Mouse (Mus musculus): ENCODE measurements at regions not wholly inside any gene's neighbourhood (a gene's known extent, or its start where the extent isn't known, plus 50 kb on each side); places are given as distances from the start of the nearest gene placed in this dataset.

GRCm38 (mm10) chr4:88939397-88939796, 59.4 kb upstream of the Ifne start:
- WGBS (ENCODE audit: insufficient replicate concordance) = 62% methylated on average over 4 of the region's 4 CpGs
- Histone ChIP-seq H3K27me3 (peaks cover 17% of the 10 kb centered on the region), H3K4me1 (replicated peaks) (peaks cover 18% of the 10 kb centered on the region), H3K27ac (no peak overlapping the region), H3K4me2 (no peak overlapping the region), H3K9ac (no peak overlapping the region), H3K9me3 (replicated peaks) (no peaks in the 10 kb centered on the region), H3K36me3 (no peaks in the 10 kb centered on the region), H3K4me3 (replicated peaks) (no peak overlapping the region)
- DNase-seq (no peak), ATAC-seq (ENCODE audit: low read depth) (no peak)

GRCm38 (mm10) chr4:88938712-88939032, 58.7 kb upstream of the Ifne start:
- WGBS (ENCODE audit: insufficient replicate concordance) = 19% methylated on average over 11 of the region's 11 CpGs
- peaks cover 18% of the 10 kb centered on the region for H3K4me1 ChIP-seq (replicated peaks)
- no peak for DNase-seq
- no peak for ATAC-seq (ENCODE audit: low read depth)
- H3K36me3 ChIP-seq = no peaks in the 10 kb centered on the region
- peak overlapping the region; percentile 77 for H3K9ac ChIP-seq
- peak overlapping the region; percentile 75 for H3K4me3 ChIP-seq (replicated peaks)
- peaks cover 17% of the 10 kb centered on the region for H3K27me3 ChIP-seq
- H3K9me3 ChIP-seq (replicated peaks) = no peaks in the 10 kb centered on the region
- H3K4me2 ChIP-seq = peak overlapping the region; percentile 94
- H3K27ac ChIP-seq = no peak overlapping the region

DNA sequence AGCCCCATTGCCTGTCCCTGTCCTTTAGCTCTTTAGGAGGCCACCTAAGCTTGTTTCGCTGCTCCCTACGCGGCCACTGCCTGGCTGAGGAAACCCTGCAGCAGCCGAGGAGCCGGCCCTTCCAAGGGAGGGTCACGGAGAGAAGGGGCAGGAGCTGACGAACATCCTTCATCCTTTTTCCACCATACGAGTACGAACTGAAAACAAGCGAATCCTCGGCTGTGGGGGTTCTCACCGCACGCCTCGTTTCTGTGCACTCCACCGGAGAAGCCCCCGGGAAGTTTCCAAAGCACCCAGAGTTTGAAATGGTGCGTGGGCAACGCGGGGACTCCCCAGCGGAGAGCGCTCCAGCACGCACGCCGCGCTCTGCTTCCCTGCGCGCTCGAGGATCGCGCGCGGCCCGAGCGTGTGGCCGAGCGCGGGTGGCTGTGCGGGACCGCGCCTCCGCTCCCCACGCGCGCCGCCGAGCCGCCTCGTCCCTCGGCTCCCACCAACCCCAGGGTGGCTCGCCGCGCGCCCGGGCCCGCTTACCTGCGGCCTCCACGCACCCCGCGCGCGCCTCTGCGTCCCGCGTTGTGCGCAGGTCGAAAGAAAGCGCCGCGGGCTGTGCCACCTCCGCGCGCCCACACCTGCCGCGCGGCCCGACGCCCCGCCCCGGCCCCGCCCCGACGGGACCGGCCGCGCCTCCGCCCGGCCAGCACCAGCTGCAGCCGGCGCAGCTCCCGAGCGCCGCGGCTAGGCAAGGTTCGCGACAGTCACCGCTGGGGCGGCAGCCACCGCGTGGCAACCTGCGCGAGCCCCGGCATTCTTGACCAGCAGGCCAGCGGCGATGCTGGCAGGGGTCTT, 58.1 kb upstream of the Ifne start:
- under 1% methylated on average over 104 of the region's 104 CpGs for WGBS (ENCODE audit: insufficient replicate concordance)
- ATAC-seq (ENCODE audit: low read depth) = peak; percentile 98
- H3K4me1 ChIP-seq (replicated peaks) = peaks cover 18% of the 10 kb centered on the region
- DNase-seq = peak; percentile 55
- peak overlapping the region; percentile 94 for H3K4me2 ChIP-seq
- H3K4me3 ChIP-seq (replicated peaks) = peak overlapping the region; percentile 75
- H3K27me3 ChIP-seq = peaks cover 17% of the 10 kb centered on the region
- no peaks in the 10 kb centered on the region for H3K9me3 ChIP-seq (replicated peaks)
- peak overlapping the region; percentile 18 for H3K27ac ChIP-seq
- peak overlapping the region; percentile 77 for H3K9ac ChIP-seq
- no peaks in the 10 kb centered on the region for H3K36me3 ChIP-seq

GRCm38 (mm10) chr4:88936976-88937375, 57.0 kb upstream of the Ifne start:
- H3K27me3 ChIP-seq = peaks cover 17% of the 10 kb centered on the region
- no peaks in the 10 kb centered on the region for H3K9me3 ChIP-seq (replicated peaks)
- H3K36me3 ChIP-seq = no peaks in the 10 kb centered on the region
- H3K4me2 ChIP-seq = peak overlapping the region; percentile 94
- H3K27ac ChIP-seq = no peak overlapping the region
- ATAC-seq (ENCODE audit: low read depth) (no peak), DNase-seq (no peak)
- H3K4me1 ChIP-seq (replicated peaks) = peaks cover 18% of the 10 kb centered on the region
- H3K9ac ChIP-seq = no peak overlapping the region
- peak overlapping the region; percentile 75; the same call in 1 of the 2 replicates for H3K4me3 ChIP-seq (replicated peaks)
- 56% methylated on average over 6 of the region's 6 CpGs for WGBS (ENCODE audit: insufficient replicate concordance)

DNA sequence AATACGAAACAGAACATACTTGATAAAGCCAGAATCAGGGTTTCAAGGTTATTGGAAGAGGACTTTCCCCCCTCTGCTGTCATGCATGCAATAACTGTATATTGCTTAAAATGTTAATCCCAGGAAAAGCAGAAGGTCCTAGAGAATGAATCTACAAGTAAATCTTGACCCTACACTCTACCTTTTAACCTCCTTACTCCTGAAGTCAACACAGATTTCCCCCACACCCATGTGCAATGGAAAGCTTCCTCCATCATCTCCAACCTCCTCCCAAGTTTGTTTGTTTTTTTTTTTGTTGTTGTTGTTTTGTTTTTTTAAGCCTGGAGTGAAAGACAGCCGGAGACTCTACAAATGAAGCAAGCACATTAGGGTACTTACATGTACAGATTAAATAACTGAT, 55.9 kb upstream of the Ifne start:
- H3K4me2 ChIP-seq = no peak overlapping the region

DNA sequence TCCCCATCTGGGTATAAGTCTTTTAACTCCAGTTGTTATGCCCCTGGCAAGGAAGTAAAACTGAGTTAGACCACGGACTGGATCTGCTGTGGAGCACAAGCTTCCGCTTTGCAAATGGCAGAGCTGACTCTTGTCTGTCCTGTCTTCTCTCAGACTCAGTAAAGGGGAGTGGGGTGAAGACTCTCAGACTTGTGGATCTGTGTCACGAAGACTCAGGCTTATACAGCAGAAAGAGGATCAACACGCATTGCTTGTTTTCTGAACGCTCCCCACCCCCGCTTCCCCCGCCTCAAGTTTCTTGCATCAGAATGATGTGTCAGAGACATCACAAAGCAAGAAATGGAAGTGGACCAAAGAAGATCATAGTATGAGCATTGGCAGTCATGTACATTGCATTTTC, 55.3 kb upstream of the Ifne start:
- DNase-seq (no peak), ATAC-seq (ENCODE audit: low read depth) (no peak)
- Histone ChIP-seq H3K4me3 (replicated peaks) (no peak overlapping the region), H3K9ac (no peak overlapping the region), H3K27me3 (peaks cover 17% of the 10 kb centered on the region), H3K4me1 (replicated peaks) (peaks cover 18% of the 10 kb centered on the region), H3K4me2 (no peak overlapping the region), H3K36me3 (no peaks in the 10 kb centered on the region), H3K9me3 (replicated peaks) (no peaks in the 10 kb centered on the region), H3K27ac (no peak overlapping the region)
- 39% methylated on average over 7 of the region's 7 CpGs for WGBS (ENCODE audit: insufficient replicate concordance)

More for the DNA sequence above, 55.9 kb upstream of the Ifne start:
- H3K9me3 ChIP-seq (replicated peaks) = no peaks in the 10 kb centered on the region
- peaks cover 18% of the 10 kb centered on the region for H3K4me1 ChIP-seq (replicated peaks)
- no peak for DNase-seq
- ATAC-seq (ENCODE audit: low read depth) = no peak
- no peak overlapping the region for H3K4me3 ChIP-seq (replicated peaks)
- no peak overlapping the region for H3K27ac ChIP-seq
- no peaks in the 10 kb centered on the region for H3K36me3 ChIP-seq
- no peak overlapping the region for H3K9ac ChIP-seq
- peaks cover 17% of the 10 kb centered on the region for H3K27me3 ChIP-seq
- 68% methylated on average over 2 of the region's 2 CpGs for WGBS (ENCODE audit: insufficient replicate concordance)

DNA sequence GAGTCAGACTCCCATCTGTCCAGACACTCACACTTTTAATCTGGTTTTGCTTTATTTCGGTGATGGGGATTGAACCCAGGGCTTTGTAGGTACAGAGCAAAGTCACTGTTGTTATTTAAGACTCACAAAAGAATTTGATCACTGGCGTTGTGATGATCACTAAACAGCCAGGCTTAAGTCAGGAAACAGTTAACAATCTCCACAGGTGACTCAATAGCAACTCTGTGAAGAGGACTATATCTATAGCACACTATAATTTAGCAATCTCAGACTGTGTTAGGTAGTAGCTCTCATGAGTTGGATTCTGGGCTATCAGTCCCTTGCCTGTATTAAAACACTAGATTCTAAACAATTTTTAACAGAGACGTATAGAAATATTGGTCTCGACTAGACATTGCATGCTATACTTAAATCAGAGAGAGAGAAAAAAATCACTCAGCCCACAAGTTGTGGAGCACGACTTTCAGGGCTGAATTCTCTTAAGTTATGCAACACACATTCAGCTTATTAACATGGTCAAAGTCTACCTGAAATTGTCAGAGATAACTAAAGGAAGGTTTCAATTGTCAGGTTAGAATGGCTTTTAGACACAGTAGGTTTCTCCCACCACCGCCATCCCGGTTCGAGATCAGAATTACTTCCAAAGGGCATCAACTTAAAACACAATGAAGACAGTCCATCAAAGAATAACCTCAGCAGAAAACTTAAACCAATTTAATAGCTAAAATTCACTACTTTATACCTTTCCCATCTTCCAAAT, 54.4 kb upstream of the Ifne start:
- no peak overlapping the region for H3K4me2 ChIP-seq
- ATAC-seq (ENCODE audit: low read depth) = no peak
- H3K9me3 ChIP-seq (replicated peaks) = no peaks in the 10 kb centered on the region
- H3K9ac ChIP-seq = no peak overlapping the region
- no peak overlapping the region for H3K27ac ChIP-seq
- 69% methylated on average over 8 of the region's 8 CpGs for WGBS (ENCODE audit: insufficient replicate concordance)
- H3K36me3 ChIP-seq = no peaks in the 10 kb centered on the region
- H3K4me3 ChIP-seq (replicated peaks) = no peak overlapping the region
- H3K27me3 ChIP-seq = peaks cover 17% of the 10 kb centered on the region
- no peak for DNase-seq
- H3K4me1 ChIP-seq (replicated peaks) = peaks cover 18% of the 10 kb centered on the region

- Histone ChIP-seq H3K4me3 (replicated peaks) (no peak overlapping the region), H3K4me1 (replicated peaks) (peaks cover 7% of the 10 kb centered on the region), H3K36me3 (peaks cover 3% of the 10 kb centered on the region; the same call in 1 of the 2 replicates), H3K27me3 (no peaks in the 10 kb centered on the region), H3K4me2 (no peak overlapping the region), H3K9ac (no peak overlapping the region), H3K27ac (no peak overlapping the region), H3K9me3 (replicated peaks) (no peaks in the 10 kb centered on the region)
- 84% methylated on average over 9 of the region's 9 CpGs for WGBS (ENCODE audit: insufficient replicate concordance)
- DNase-seq (no peak), ATAC-seq (ENCODE audit: low read depth) (no peak)
These were observed 51.2 kb upstream of the Ifne start for GRCm38 (mm10) chr4:88931217-88931616.

Measured in liver, embryonic 13.5 days (tissue).